Mouse (Mus musculus): ENCODE data around the gene Pigk. TPM values are rescaled to one million over a fixed set of nuclear protein-coding genes. Genes with fewer than 3 reads are reported as not detected.

Pigk gene
- polyA plus RNA-seq, 1 experiment from 2014 or later, result 42.9 TPM

GRCm38 (mm10) chr3:153018051-153018450 is 304.2 kb downstream of the Pigk start:
- DNase-seq (ENCODE audit: low spot score) (no peak), ATAC-seq (replicated peaks; ENCODE audit: low FRiP score, low TSS enrichment, low read depth) (no peak)
- no peak overlapping the region for H3K4me3 ChIP-seq (ENCODE audit: low read depth, low read length)
- H3K27me3 ChIP-seq (replicated peaks; ENCODE audit: control insufficient read depth, insufficient read depth, low read length), result no peaks in the 10 kb centered on the region
- 51% methylated on average over 10 of the region's 10 CpGs for WGBS
- H3K36me3 ChIP-seq (ENCODE audit: control insufficient read depth, insufficient read depth, low read length), result no peaks in the 10 kb centered on the region
- H3K4me1 ChIP-seq (replicated peaks; ENCODE audit: control insufficient read depth, insufficient read depth, low read length), result peaks cover 5% of the 10 kb centered on the region; the same call in 1 of the 2 replicates
- no peak overlapping the region for H3K4me2 ChIP-seq (ENCODE audit: low read length)
- H3K9ac ChIP-seq (ENCODE audit: low read length), result no peak overlapping the region
- H3K27ac ChIP-seq (ENCODE audit: low read depth), result no peak overlapping the region
- no peaks in the 10 kb centered on the region for H3K9me3 ChIP-seq (ENCODE audit: control insufficient read depth, low read length)

GRCm38 (mm10) chr3:153024016-153024415 is 310.1 kb downstream of the Pigk start:
- Histone ChIP-seq H3K4me3 (ENCODE audit: low read depth, low read length) (no peak overlapping the region), H3K9me3 (ENCODE audit: control insufficient read depth, low read length) (no peaks in the 10 kb centered on the region), H3K4me2 (ENCODE audit: low read length) (no peak overlapping the region), H3K27me3 (replicated peaks; ENCODE audit: control insufficient read depth, insufficient read depth, low read length) (no peaks in the 10 kb centered on the region), H3K4me1 (replicated peaks; ENCODE audit: control insufficient read depth, insufficient read depth, low read length) (no peaks in the 10 kb centered on the region), H3K9ac (ENCODE audit: low read length) (no peak overlapping the region), H3K27ac (ENCODE audit: low read depth) (no peak overlapping the region), H3K36me3 (ENCODE audit: control insufficient read depth, insufficient read depth, low read length) (no peaks in the 10 kb centered on the region)
- no peak for ATAC-seq (replicated peaks; ENCODE audit: low FRiP score, low TSS enrichment, low read depth)
- WGBS, result 88% methylated on average over 11 of the region's 11 CpGs
- no peak for DNase-seq (ENCODE audit: low spot score)

Other genes starting within 250 kb of the Pigk start
- 3.2 and 3.6 TPM in 2 replicates for gene Ak5, start 45.7 kb upstream of the Pigk start, polyA plus RNA-seq (2014; fragmentation: Nextera tagmentation; extraction: Ambion mirVana)